ENCODE assay signal across 8 mouse cellular contexts in the genomic region with DNA sequence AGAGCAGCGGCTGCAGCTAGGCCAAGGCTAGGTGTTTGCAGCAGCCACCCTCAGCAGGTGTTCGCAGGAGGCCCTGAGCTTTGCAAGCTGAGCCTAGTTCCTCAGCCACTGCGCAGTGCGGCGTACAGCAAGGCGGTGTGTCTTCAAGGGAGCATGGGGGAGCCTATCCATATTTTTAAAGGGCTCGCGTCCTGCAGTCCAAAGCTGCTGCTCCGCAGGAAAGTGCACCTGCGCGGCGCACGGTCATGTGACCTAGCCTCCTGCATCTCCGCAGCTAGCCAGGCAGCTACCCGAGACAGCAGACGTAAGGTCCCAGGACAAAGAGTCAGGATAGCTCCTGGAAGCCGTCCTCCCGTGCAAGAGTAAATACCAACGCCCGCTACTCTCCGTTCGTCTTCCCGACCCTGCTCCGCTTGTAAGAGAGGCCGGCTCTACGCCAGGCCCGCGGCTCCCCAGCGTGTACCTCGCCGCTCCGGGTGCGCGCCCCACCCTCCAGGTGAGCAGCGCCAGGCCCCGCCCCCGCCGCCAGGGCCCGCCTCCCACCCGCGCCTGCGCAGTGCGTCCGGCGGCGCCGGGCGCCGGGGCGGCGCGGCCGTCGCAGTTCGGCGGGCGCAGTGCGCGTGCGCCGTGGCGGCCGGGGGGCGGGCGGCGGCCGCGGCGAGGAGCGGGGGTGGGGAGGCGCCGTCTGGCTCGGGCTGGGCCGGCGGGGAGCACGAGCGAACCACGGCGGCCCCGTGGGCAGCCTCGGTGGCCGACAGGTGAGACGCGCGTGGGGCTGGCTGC. TPM values are rescaled to one million over a fixed set of nuclear protein-coding genes. Genes with fewer than 3 reads are reported as not detected.
A peak's percentile ranks its signal among the peaks of the same experiment; 100 is the strongest.
DNase-seq lines count a peak whose midpoint lies in the region; ATAC-seq and TF ChIP-seq lines count a peak whose summit lies in the region.

A gene (plus strand): TSS at position 648 of the 783 bp plus-strand sequence.

- H3K4me1 ChIP-seq in bone marrow, adult 2 months (ENCODE audit: control insufficient read depth, insufficient read depth, low read length) = no peaks in the 10 kb centered on the region; the same call in none of the 2 replicates
- peaks cover 2% of the 10 kb centered on the region; the same call in 1 of the 2 replicates for H3K4me1 ChIP-seq in embryonic fibroblast, embryonic 13.5 days (ENCODE audit: control insufficient read depth, insufficient read depth, low read length)
- peaks cover 5% of the 10 kb centered on the region; the same call in 1 of the 2 replicates for H3K4me1 ChIP-seq in heart, embryonic 11.5 days (ENCODE audit: control insufficient read depth, insufficient read depth, low read length)
- peaks cover 27% of the 10 kb centered on the region for H3K4me1 ChIP-seq in kidney, embryonic 16.5 days (ENCODE audit: insufficient read depth, low read length)

- TF ChIP-seq POLR2A in bone marrow, adult 2 months (IDR thresholded peaks at IDR 0.05; ENCODE audit: borderline replicate concordance, control insufficient read depth, low read depth, low read length) = peak; percentile 62; the same call in 1 of the 2 replicates
- TF ChIP-seq POLR2A in embryonic fibroblast, embryonic 13.5 days (IDR thresholded peaks at IDR 0.05; ENCODE audit: low read depth, low read length) = peak; percentile 59

- H3K27ac ChIP-seq in bone marrow, adult 2 months (ENCODE audit: control insufficient read depth, insufficient read depth, low read depth, low read length, poor library complexity) = peak within 1 kb of the TSS; percentile 93
- H3K27ac ChIP-seq in embryonic fibroblast, embryonic 13.5 days (ENCODE audit: insufficient read depth, low read length) = peak within 1 kb of the TSS; percentile 85
- peak within 1 kb of the TSS; percentile 87 for H3K27ac ChIP-seq in heart, embryonic 11.5 days (ENCODE audit: low read depth, low read length)
- H3K27ac ChIP-seq in kidney, embryonic 16.5 days (ENCODE audit: low read length) = peak within 1 kb of the TSS; percentile 94

- no peaks in the 10 kb centered on the region for H3K27me3 ChIP-seq in heart, embryonic 11.5 days (ENCODE audit: control insufficient read depth, insufficient read depth, low read length)
- no peaks in the 10 kb centered on the region for H3K27me3 ChIP-seq in kidney, embryonic 16.5 days (ENCODE audit: insufficient read depth, low read length)

- no peak for TF ChIP-seq CTCF in bone marrow, adult 2 months (IDR thresholded peaks at IDR 0.05; ENCODE audit: control insufficient read depth, insufficient read depth, low read length)
- no peak for TF ChIP-seq CTCF in embryonic fibroblast, embryonic 13.5 days (IDR thresholded peaks at IDR 0.05; ENCODE audit: borderline replicate concordance, insufficient read depth, low read length)

- DNase-seq in A20 (ENCODE audit: low read depth, low spot score) (peak; percentile 86), liver (peak; percentile 85)
- peak; percentile 20 to 64 for DNase-seq in monocyte, adult 2 months (ENCODE audit: low read depth in 1 of 2, low spot score in 2 of 2)
- DNase-seq in spleen, postnatal 14 days (ENCODE audit: low spot score in 2 of 2) = peak; percentile 64 to 77

- H3K36me3 ChIP-seq in heart, embryonic 11.5 days (ENCODE audit: control insufficient read depth, insufficient read depth, low read length) = peaks cover 10% of the 10 kb centered on the region; the same call in 1 of the 2 replicates
- peaks cover 9% of the 10 kb centered on the region; the same call in 1 of the 2 replicates for H3K36me3 ChIP-seq in kidney, embryonic 16.5 days (ENCODE audit: insufficient read depth, low read length)

- H3K9me3 ChIP-seq in heart, embryonic 11.5 days (replicated peaks; ENCODE audit: control insufficient read depth, low read length) = no peaks in the 10 kb centered on the region
- H3K9me3 ChIP-seq in kidney, embryonic 16.5 days (ENCODE audit: low read length) = peaks cover 9% of the 10 kb centered on the region

- ATAC-seq in heart, embryonic 11.5 days (replicated peaks; ENCODE audit: insufficient number of reproducible peaks, low FRiP score, low TSS enrichment) = peak; percentile 84
- peak; percentile 91 for ATAC-seq in kidney, embryonic 16.5 days (ENCODE audit: low FRiP score, low TSS enrichment)

- 2% methylated on average over 80 of the region's 85 CpGs for WGBS in bone marrow, adult 2 months
- under 1% methylated on average over 47 of the region's 85 CpGs for WGBS in heart, embryonic 11.5 days (ENCODE audit: insufficient replicate concordance)
- under 1% methylated on average over 53 of the region's 85 CpGs for WGBS in kidney, embryonic 16.5 days

- H3K4me2 ChIP-seq in heart, embryonic 11.5 days = peak within 1 kb of the TSS; percentile 99
- H3K4me2 ChIP-seq in kidney, embryonic 16.5 days (replicated peaks; ENCODE audit: low read depth, low read length) = peak within 1 kb of the TSS; percentile 100

- peak within 1 kb of the TSS; percentile 79 for H3K4me3 ChIP-seq in bone marrow, adult 2 months (replicated peaks; ENCODE audit: control insufficient read depth, low read depth, low read length)
- H3K4me3 ChIP-seq in embryonic fibroblast, embryonic 13.5 days (ENCODE audit: insufficient read depth, low read length) = peak within 1 kb of the TSS; percentile 85
- peak within 1 kb of the TSS; percentile 93 for H3K4me3 ChIP-seq in heart, embryonic 11.5 days (ENCODE audit: low read depth, low read length)
- peak within 1 kb of the TSS; percentile 80 for H3K4me3 ChIP-seq in kidney, embryonic 16.5 days (ENCODE audit: low read length)

- H3K9ac ChIP-seq in heart, embryonic 11.5 days (ENCODE audit: low read depth, low read length) = peak within 1 kb of the TSS; percentile 93
- H3K9ac ChIP-seq in kidney, embryonic 16.5 days (replicated peaks; ENCODE audit: low read length) = peak within 1 kb of the TSS; percentile 98

RNA-seq across cellular contexts. Expression of the gene that starts here (rescaled TPM):
- 6.3 and 14.1 TPM in 2 replicates for polyA plus RNA-seq in bone marrow, adult 2 months (2011; ENCODE audit: insufficient read depth, insufficient read length, low replicate concordance, missing spikeins)
- 69.7 and 97.1 TPM in 2 replicates for polyA plus RNA-seq in embryonic fibroblast, embryonic 13.5 days (2011; ENCODE audit: insufficient read length, low read depth, missing spikeins)
- 56.7 and 64.9 TPM in 2 replicates for polyA plus RNA-seq in heart, embryonic 11.5 days (2014; fragmentation: Nextera tagmentation; extraction: Ambion mirVana)
- polyA plus RNA-seq in kidney, embryonic 16.5 days (2015; fragmentation: Nextera tagmentation; extraction: Ambion mirVana) = 92.2 and 94.0 TPM in 2 replicates

Comparison
In these comparisons a context has a peak if more than half of its experiments do, and no peak if none do; other contexts are left out.
1. Peak in every context shown above with its lines: DNase-seq, ATAC-seq, H3K4me3 ChIP-seq and H3K27ac ChIP-seq.